Mouse (Mus musculus) right cerebral cortex, postnatal 36 days (tissue): ENCODE measurements around the gene Mfap4.

Source experiments
- DNase-seq, 2 experiments: peaks; one replicate each; pipeline ENCODE4 v3.0.0; 2022; ENCODE audit warnings: low spot score in 2 of 2, mixed read lengths in 1 of 2

Gene Mfap4

DNA sequence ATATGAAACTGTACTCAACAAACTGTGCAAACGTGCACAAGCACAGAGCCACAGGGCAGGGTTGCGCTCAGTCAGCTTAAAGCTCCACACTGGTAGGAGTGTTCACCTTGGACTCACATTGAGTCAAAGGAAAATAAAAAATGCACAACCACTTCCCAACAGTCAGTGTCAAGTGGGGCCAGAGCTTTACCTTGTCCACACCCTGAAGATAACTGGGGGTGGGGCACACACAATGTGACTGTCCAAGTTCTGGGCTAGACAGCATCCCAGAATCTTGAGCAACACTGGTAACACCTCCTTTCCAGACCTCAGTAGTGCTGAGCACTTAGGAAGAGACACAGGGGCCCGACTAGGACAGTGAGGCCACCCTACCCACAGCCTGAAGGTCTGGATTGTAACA lies 33.6 kb downstream of the Mfap4 start:
- DNase-seq = no peak

DNA sequence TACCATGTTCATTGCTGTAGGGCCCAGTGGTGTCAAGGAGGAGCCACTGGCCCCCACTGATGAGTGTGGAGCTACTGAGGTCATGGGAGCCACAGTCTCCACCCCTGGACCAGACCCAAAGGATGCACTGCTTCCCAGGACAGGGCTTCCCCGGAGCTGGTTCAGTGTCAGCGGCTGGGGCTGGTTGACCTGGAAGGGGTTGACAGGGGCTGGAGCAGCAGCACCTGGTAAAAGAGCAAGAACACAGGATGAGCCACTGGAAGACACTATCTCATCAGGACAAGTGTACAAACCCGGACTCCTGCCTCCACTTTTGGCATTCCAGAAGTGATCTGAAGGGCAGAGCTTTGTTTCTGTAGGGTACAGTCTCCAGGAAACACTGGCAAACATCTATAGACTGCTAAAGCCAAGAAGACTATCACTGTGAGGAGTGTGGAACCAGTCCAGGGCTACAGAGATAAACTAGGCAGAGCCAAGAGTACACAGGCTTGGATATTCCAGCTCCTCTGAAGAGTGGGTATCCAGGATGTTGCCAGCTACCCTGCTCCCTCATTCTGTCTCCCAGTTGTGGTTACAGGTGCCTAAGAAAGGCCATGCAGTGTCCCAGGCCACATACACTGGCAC lies 34.4 kb downstream of the Mfap4 start:
- no peak for DNase-seq

DNA sequence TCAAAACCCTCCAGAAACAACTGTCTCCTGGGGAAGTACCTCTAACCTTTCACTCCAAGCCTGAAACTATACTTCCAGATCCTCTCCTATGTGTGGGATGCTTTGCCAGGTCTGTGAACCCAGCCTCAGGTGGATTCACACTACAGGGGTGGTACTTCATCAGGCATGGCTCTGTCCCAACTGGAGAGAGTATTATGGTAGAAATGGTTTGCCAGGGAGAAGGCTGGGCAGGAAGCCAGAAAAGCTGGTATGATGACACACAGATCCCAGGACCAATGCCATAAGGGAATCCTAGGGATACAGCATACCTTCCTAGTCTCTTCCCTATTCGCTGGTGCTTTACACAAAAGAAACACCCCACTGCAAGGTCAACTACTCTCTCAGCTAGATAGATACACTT lies 41.6 kb downstream of the Mfap4 start:
- DNase-seq = no peak

DNA sequence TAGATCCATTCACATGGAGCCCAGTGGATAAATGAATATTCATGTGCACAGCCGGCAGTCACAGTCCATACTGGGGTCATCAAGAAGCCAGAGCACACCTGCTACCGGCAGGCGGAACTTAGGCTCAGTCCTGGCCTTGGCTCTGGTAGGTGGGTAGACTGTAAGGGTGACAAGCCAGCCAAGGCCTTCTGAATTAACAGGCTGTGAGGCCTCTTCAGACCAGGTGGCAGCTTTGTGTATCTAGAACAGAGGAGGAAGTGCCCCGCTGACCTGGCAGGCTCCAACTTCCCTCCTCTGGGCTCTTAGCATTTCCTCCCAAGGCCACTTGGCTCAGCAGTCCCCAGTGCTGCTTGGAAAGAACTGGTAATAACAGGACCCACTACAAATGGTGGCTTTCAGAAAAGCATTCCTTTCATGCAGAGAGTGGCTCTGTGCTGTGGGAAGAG lies 44.1 kb downstream of the Mfap4 start:
- peak in 1 of 2 experiments; percentile 42 for DNase-seq

DNA sequence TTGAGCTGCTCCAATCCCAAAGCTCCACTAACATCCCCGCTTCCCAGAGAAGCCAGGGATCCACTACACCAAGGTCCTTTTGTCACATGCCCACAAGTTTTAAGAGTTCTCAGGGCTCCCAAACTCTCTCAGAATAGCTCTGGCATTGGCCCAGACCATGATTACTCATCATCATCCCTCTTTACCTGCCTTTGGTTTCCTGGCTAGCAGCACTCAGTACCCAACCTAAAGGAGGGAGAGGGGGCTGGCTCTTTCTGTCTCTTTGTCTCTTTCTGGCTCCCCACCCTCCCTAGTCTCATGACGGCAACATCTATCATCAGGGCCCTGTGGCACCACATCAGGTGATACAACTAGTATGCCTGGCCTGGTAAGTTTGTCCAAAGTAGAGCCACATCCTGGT lies 47.6 kb downstream of the Mfap4 start:
- no peak for DNase-seq

DNA sequence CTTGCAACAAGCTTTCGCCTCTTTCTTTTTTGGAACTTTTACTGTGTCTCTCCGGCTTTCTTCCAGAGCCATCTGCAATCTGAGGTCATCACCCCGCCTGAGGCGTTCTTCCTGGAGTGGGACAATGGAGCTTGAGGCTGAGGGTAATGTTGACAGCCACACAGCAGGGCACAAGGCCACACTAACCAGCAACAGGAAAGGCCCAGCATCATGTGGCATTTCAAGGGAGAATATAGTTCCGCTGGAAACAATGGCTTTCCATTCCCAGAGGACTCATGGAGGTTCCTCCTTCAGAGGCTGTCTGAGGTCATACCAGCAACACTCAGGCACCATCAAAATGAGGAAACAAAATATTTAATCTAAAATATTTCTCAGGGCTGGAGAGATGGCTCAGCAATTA lies 48.3 kb downstream of the Mfap4 start:
- no peak for DNase-seq

DNA sequence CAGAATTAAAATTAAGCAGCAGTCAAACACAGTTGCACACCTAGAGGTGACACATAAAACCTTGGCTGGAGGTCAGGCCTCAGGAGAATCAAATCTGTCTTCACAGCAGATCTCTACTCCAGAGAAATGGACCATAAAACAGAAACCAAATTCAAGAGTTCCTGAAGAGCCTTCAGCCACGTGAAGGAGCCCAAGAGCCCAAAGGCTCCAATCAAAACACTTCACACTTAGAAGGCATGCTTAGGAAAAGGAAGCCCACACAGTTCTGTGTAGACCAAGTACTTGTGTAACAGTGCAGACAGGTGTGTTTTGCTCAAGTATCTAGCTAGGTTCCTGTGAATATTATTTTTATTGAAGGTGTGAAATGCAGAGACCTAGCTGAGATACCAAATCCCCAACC lies 50.3 kb downstream of the Mfap4 start:
- DNase-seq = no peak

DNA sequence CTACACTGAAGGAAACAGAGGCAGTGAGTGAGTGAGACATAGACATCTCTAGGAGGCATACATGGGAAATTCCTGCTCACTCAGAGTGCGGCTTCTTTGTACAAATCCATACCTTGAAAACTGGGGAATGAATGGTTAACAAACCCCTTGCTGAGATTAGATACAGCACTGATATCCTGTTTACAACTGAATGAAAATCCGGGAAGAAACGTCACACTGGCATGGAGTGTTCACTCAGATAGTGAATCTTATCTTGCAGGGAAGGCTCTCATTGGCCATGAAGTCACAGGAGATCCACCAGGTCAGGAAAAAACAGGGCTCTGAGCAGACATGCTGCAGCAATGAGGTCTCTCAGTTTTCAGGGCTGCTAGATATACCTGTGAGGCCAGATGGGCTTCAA lies 51.7 kb downstream of the Mfap4 start:
- no peak for DNase-seq

DNA sequence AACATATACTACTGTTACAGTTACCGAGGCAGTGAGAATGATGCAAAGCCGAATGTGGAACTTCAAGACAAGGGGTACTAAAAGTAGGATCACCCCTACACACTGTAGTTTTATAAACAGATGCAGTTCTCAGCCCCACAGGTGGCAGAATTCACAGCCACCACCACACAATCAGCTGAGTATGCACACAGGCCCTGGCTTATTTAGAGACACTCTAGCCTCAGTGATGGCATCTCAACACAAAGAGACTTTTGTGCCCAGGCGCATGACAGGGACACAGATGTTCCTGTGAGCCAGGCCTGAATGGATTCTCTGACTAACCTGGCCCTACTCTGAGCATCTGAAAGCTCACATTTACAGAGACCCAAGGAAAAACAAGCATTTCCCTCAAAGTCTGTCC lies 52.1 kb downstream of the Mfap4 start:
- peak; percentile 24 to 56 for DNase-seq
